Mouse (Mus musculus) embryonic facial prominence, embryonic 12.5 days (tissue): Measurements from ENCODE around the gene Slc4a4. TPM values are rescaled to one million over a fixed set of nuclear protein-coding genes. Genes with fewer than 3 reads are reported as not detected.

Source experiments
- ATAC-seq: fragments of 200-750 bp; cut with Nextera tagmentation; 2 replicates; pipeline ENCODE4 v1.8.0; 2017; ENCODE audit not compliant: insufficient number of reproducible peaks, insufficient read depth, low FRiP score, low TSS enrichment
- H3K27ac ChIP-seq: fragments of 300-500 bp; sonication (generic); 2 replicates; pipeline ENCODE4 v1.5.1; 2016; ENCODE audit warnings: mild to moderate bottlenecking
- H3K27me3 ChIP-seq: fragments of 300-500 bp; sonication (generic); 2 replicates; pipeline ENCODE4 v1.6.1; 2016; ENCODE audit warnings: mild to moderate bottlenecking, moderate library complexity
- H3K36me3 ChIP-seq: fragments of 300-500 bp; sonication (generic); 2 replicates; pipeline ENCODE4 v1.6.1; 2016; ENCODE audit warnings: mild to moderate bottlenecking
- H3K4me1 ChIP-seq: fragments of 300-500 bp; sonication (generic); 2 replicates; pipeline ENCODE4 v1.6.1; 2016
- H3K4me2 ChIP-seq: fragments of 300-500 bp; sonication (generic); replicated peaks from 2 replicates; pipeline ENCODE4 v1.6.1; 2016; ENCODE audit warnings: mild to moderate bottlenecking, moderate library complexity
- H3K4me3 ChIP-seq: fragments of 300-500 bp; sonication (generic); 2 replicates; pipeline ENCODE4 v1.5.1; 2016; ENCODE audit warnings: mild to moderate bottlenecking
- H3K9ac ChIP-seq: fragments of 300-500 bp; sonication (generic); 2 replicates; pipeline ENCODE4 v1.6.1; 2016; ENCODE audit warnings: mild to moderate bottlenecking, moderate library complexity
- H3K9me3 ChIP-seq: fragments of 300-500 bp; sonication (generic); 2 replicates; pipeline ENCODE4 v1.6.1; 2016; ENCODE audit warnings: mild to moderate bottlenecking, moderate library complexity
- WGBS: fragments of 180-500 bp; shearing (Covaris S2); methylation state at CpG from one replicate; pipeline ENCODE4 v1.1.7; 2016; 5-methylcytosine and 5-hydroxymethylcytosine counted together
- polyA plus RNA-seq: library from polyadenylated mRNA; unstranded; fragments of >200 nt; fragmentation: Nextera tagmentation; extraction: Ambion mirVana; gene quantifications from 2 replicates; pipeline ENCODE4 v1.2.1, GENCODE M21; 2016

Slc4a4 gene
- polyA plus RNA-seq, 1 experiment from 2014 or later, result 2.8 TPM

DNA sequence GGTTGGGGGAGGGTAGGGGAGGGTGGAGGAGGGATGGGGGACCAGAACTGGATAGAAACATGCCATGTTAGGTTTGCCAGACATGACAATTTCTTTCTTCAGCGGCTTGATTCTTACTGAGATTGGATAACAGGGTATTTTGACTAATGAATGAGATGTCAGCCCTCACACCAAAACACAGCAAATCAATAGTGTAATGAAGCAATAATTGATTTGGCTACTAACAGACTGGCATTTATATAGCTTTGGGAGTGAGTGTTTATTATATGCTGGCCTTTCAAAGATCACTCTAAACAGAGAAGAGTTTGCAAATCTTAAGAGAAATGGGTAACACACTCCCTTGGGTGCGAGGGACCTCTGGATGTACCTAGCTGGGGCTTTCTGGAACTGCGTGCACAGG is 30.6 kb downstream of the Slc4a4 start:
- H3K4me3 ChIP-seq, result no peak overlapping the region
- no peak overlapping the region for H3K9ac ChIP-seq
- H3K27ac ChIP-seq, result no peak overlapping the region
- H3K9me3 ChIP-seq, result no peaks in the 10 kb centered on the region
- no peak for ATAC-seq
- 77% methylated on average over 3 of the region's 3 CpGs for WGBS
- H3K27me3 ChIP-seq, result no peaks in the 10 kb centered on the region
- H3K36me3 ChIP-seq, result no peaks in the 10 kb centered on the region
- no peak overlapping the region for H3K4me2 ChIP-seq
- H3K4me1 ChIP-seq, result no peaks in the 10 kb centered on the region

DNA sequence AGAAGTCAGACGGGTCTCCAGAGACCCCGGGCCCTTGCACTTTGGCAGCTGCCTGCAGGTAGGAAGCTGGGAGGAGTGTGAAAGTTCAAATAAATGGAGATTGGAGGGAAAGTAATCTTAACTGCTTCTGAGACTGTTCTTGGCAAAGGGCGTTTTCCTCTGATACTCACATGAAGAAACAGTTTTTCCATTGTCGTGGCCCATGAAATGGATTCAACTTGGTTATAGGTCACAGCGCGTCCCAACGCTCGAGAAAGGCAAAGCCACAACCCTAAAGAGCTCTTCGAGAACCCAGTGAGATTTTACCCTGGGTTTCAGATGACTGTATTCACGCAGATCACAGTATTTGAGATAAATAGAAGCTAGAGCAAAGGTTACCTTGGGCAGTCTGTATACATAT is 31.0 kb downstream of the Slc4a4 start:
- ATAC-seq, result no peak
- 79% methylated on average over 10 of the region's 10 CpGs for WGBS
- H3K27me3 ChIP-seq, result no peaks in the 10 kb centered on the region
- no peak overlapping the region for H3K9ac ChIP-seq
- no peaks in the 10 kb centered on the region for H3K9me3 ChIP-seq
- no peaks in the 10 kb centered on the region for H3K4me1 ChIP-seq
- H3K27ac ChIP-seq, result no peak overlapping the region
- H3K4me2 ChIP-seq, result no peak overlapping the region
- no peaks in the 10 kb centered on the region for H3K36me3 ChIP-seq
- H3K4me3 ChIP-seq, result no peak overlapping the region

DNA sequence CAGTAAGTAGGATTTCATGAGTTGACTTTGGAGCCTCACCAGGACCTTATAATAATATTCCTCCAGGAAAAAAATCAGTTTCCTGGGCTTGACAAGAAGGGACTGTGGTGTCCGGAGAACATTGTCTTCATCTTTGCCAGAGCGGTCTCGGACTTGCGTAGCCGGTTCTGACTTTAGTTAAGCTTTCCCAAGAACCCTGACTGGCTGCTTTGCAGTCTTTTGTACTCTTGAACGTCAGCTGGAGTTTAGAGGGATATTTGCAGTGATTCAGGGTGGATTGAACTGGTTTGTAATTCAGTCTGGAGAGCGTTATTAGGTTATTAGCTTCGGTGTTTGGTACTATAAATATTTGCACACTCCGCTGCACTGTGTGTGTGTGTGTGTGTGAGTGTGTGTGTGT is 31.9 kb downstream of the Slc4a4 start:
- Histone ChIP-seq H3K4me3 (no peak overlapping the region), H3K27ac (no peak overlapping the region), H3K36me3 (no peaks in the 10 kb centered on the region), H3K27me3 (no peaks in the 10 kb centered on the region), H3K9me3 (no peaks in the 10 kb centered on the region), H3K4me2 (no peak overlapping the region), H3K4me1 (no peaks in the 10 kb centered on the region), H3K9ac (no peak overlapping the region)
- ATAC-seq, result no peak
- 75% methylated on average over 9 of the region's 9 CpGs for WGBS

DNA sequence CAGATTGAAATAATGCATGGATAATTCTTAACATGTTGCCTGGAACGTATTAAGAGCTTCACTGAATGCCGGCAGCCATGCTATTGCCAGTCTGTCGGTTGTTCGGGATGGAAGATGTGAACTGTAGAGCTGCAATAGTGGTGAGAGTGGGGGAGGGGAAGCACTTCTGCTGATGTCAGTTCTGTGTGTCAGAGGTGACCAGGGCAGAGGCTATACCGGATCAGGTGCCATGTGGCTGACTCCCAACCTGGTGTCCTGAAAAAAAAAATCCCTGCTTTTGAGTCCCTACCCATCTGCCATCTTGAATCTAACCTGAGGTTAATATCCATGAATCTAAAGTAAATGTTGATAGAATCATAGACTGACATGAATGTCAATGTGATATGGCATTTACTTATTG is 39.0 kb downstream of the Slc4a4 start:
- no peak overlapping the region for H3K4me3 ChIP-seq
- H3K36me3 ChIP-seq, result no peaks in the 10 kb centered on the region
- H3K4me2 ChIP-seq, result no peak overlapping the region
- no peak overlapping the region for H3K9ac ChIP-seq
- H3K27ac ChIP-seq, result no peak overlapping the region
- peaks cover 18% of the 10 kb centered on the region for H3K4me1 ChIP-seq
- WGBS, result 71% methylated on average over 5 of the region's 5 CpGs
- no peak for ATAC-seq
- no peaks in the 10 kb centered on the region for H3K27me3 ChIP-seq
- H3K9me3 ChIP-seq, result no peaks in the 10 kb centered on the region

DNA sequence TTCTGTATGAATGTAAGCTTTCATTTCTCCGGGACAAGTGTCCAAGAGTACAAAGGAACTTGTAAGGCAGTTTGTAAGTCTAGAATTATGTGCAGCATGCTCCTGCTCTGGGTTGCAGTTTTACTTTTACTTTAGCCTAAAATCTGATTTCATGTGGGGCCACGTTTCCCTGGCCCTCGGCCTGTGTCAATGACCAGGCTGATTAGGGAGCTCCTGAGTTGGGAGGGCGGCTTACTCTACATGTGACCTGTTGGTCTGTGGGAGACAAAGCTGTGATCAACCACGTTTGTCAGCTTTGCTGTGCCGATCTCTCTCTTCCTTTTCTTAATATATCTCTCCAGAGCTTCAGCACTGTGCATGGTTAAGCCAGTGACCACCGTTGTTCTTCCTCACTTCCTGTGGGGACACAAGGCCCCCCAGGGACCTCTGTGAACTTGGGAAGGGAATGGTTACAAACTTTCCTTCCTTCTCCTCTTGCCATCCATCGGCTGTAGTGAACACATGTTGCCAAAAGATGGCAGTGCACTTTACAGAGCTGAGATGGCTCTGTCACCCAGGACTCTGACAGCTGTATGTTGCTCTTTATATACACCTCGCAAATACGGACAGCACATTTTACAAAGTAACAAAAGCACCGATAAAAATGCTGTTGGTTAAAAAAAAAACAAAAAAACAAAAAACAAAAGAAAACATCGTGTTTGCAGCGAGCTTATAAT is 41.7 kb downstream of the Slc4a4 start:
- Histone ChIP-seq H3K9ac (no peak overlapping the region), H3K27ac (no peak overlapping the region), H3K9me3 (no peaks in the 10 kb centered on the region), H3K4me3 (no peak overlapping the region), H3K36me3 (no peaks in the 10 kb centered on the region), H3K4me1 (peaks cover 21% of the 10 kb centered on the region), H3K4me2 (no peak overlapping the region), H3K27me3 (no peaks in the 10 kb centered on the region)
- no peak for ATAC-seq
- 51% methylated on average over 13 of the region's 13 CpGs for WGBS

- Histone ChIP-seq H3K27me3 (no peaks in the 10 kb centered on the region), H3K9me3 (no peaks in the 10 kb centered on the region), H3K9ac (no peak overlapping the region), H3K4me3 (no peak overlapping the region), H3K4me1 (peaks cover 27% of the 10 kb centered on the region), H3K27ac (no peak overlapping the region), H3K36me3 (no peaks in the 10 kb centered on the region), H3K4me2 (peak overlapping the region; percentile 23)
- WGBS, result 39% methylated on average over 18 of the region's 18 CpGs
- ATAC-seq, result peak; percentile 68
Observed at GRCm38 (mm10) chr5:88929392-88930094, 42.9 kb downstream of the Slc4a4 start.

GRCm38 (mm10) chr5:88930129-88930528 is 43.5 kb downstream of the Slc4a4 start:
- H3K9ac ChIP-seq, result no peak overlapping the region
- H3K27me3 ChIP-seq, result no peaks in the 10 kb centered on the region
- 49% methylated on average over 5 of the region's 5 CpGs for WGBS
- H3K36me3 ChIP-seq, result no peaks in the 10 kb centered on the region
- no peaks in the 10 kb centered on the region for H3K9me3 ChIP-seq
- H3K27ac ChIP-seq, result no peak overlapping the region
- H3K4me1 ChIP-seq, result peaks cover 27% of the 10 kb centered on the region
- peak overlapping the region; percentile 23; the same call in 1 of the 2 replicates for H3K4me2 ChIP-seq
- ATAC-seq, result 0 out of 2 replicates have a peak, but pooled peaks have one; percentile 35
- H3K4me3 ChIP-seq, result no peak overlapping the region

DNA sequence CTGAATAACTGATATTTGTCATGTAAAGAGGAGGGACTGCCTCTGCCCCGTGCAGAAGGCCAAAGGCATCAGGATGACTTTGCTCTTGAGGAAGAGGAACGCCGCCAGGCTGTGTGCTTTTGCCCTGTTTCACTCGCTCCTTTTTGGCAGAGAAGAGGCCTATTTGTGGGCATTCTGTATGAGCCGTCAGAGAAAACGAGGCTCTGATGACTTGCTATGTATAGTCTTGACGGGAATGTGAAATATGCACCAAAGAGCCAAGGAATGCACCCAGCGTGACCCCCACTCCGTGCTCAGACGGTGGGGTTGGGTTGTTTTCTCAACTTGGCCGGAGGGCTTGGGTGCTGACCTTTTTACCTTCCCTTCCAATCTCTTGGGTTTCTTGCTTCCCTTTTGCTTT is 44.0 kb downstream of the Slc4a4 start:
- 42% methylated on average over 11 of the region's 11 CpGs for WGBS
- Histone ChIP-seq H3K4me1 (peaks cover 27% of the 10 kb centered on the region), H3K36me3 (no peaks in the 10 kb centered on the region), H3K9ac (no peak overlapping the region), H3K9me3 (no peaks in the 10 kb centered on the region), H3K4me3 (no peak overlapping the region), H3K27me3 (no peaks in the 10 kb centered on the region), H3K4me2 (no peak overlapping the region), H3K27ac (no peak overlapping the region)
- no peak for ATAC-seq

GRCm38 (mm10) chr5:88931176-88931575 is 44.6 kb downstream of the Slc4a4 start:
- WGBS, result 78% methylated on average over 9 of the region's 9 CpGs
- Histone ChIP-seq H3K4me3 (no peak overlapping the region), H3K4me2 (no peak overlapping the region), H3K4me1 (peaks cover 27% of the 10 kb centered on the region), H3K27me3 (no peaks in the 10 kb centered on the region), H3K36me3 (no peaks in the 10 kb centered on the region), H3K9me3 (no peaks in the 10 kb centered on the region), H3K9ac (no peak overlapping the region), H3K27ac (no peak overlapping the region)
- ATAC-seq, result no peak

DNA sequence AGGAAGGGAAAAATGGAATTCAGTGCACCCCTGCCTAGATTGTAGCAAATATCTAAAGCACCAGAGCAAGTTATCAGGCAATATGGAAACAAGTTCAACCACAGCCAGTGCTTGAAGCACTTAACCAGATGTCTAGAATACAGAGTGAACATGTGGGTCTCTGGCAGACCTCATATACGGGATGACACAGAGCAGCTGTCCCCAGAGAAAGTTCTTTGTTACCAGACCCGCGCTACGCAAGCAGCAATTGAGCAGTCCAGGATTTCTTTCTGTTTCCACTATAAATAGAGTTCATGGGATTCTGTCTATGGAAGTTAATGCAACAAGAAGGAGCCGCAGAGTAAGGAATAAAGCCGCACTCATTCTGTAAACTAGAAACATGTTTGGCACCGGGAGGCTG is 46.8 kb downstream of the Slc4a4 start:
- no peak overlapping the region for H3K4me2 ChIP-seq
- no peaks in the 10 kb centered on the region for H3K27me3 ChIP-seq
- no peak overlapping the region for H3K27ac ChIP-seq
- no peaks in the 10 kb centered on the region for H3K36me3 ChIP-seq
- H3K9me3 ChIP-seq, result no peaks in the 10 kb centered on the region
- no peak overlapping the region for H3K9ac ChIP-seq
- peaks cover 27% of the 10 kb centered on the region for H3K4me1 ChIP-seq
- H3K4me3 ChIP-seq, result no peak overlapping the region
- no peak for ATAC-seq
- 47% methylated on average over 7 of the region's 7 CpGs for WGBS

GRCm38 (mm10) chr5:88933946-88934345 is 47.3 kb downstream of the Slc4a4 start:
- Histone ChIP-seq H3K9ac (no peak overlapping the region), H3K27ac (no peak overlapping the region), H3K4me3 (no peak overlapping the region), H3K4me2 (no peak overlapping the region), H3K27me3 (no peaks in the 10 kb centered on the region), H3K9me3 (no peaks in the 10 kb centered on the region), H3K36me3 (no peaks in the 10 kb centered on the region), H3K4me1 (peaks cover 26% of the 10 kb centered on the region)
- ATAC-seq, result no peak
- 78% methylated on average over 14 of the region's 14 CpGs for WGBS

GRCm38 (mm10) chr5:88938208-88938607 is 51.6 kb downstream of the Slc4a4 start:
- WGBS, result 79% methylated on average over 1 of the region's 1 CpGs
- no peak overlapping the region for H3K27ac ChIP-seq
- H3K9ac ChIP-seq, result no peak overlapping the region

More at GRCm38 (mm10) chr5:88938208-88938607, 51.6 kb downstream of the Slc4a4 start:
- H3K4me1 ChIP-seq, result peaks cover 15% of the 10 kb centered on the region; the same call in 1 of the 2 replicates
- no peaks in the 10 kb centered on the region for H3K27me3 ChIP-seq
- no peak overlapping the region for H3K4me3 ChIP-seq
- no peak overlapping the region for H3K4me2 ChIP-seq
- H3K9me3 ChIP-seq, result no peaks in the 10 kb centered on the region
- H3K36me3 ChIP-seq, result no peaks in the 10 kb centered on the region
- ATAC-seq, result no peak
